Mouse (Mus musculus) stomach, embryonic 14.5 days (tissue): ENCODE results near the gene Aspscr1. TPM values are rescaled to one million over a fixed set of nuclear protein-coding genes. Genes with fewer than 3 reads are reported as not detected.

Experiments
- ATAC-seq: fragments of 200-750 bp; cut with Nextera tagmentation; 2 replicates; pipeline ENCODE4 v1.8.0; 2017; ENCODE audit warnings: low read depth, moderate TSS enrichment; ENCODE audit not compliant: insufficient number of reproducible peaks, insufficient read depth, low FRiP score
- H3K27ac ChIP-seq: fragments of 300-500 bp; sonication (generic); 2 replicates; pipeline ENCODE4 v1.5.1; 2014; ENCODE audit warnings: mild to moderate bottlenecking, low read length, moderate library complexity, mixed read lengths
- H3K27me3 ChIP-seq: fragments of 300-500 bp; sonication (generic); 2 replicates; pipeline ENCODE4 v1.6.1; 2014; ENCODE audit warnings: low read length, control low read depth, mixed read lengths; ENCODE audit not compliant: control insufficient read depth, insufficient read depth
- H3K36me3 ChIP-seq: fragments of 300-500 bp; sonication (generic); 2 replicates; pipeline ENCODE4 v1.6.1; 2014; ENCODE audit warnings: mild to moderate bottlenecking, control low read depth, low read length, moderate library complexity, mixed read lengths; ENCODE audit not compliant: control insufficient read depth, insufficient read depth
- H3K4me1 ChIP-seq: fragments of 300-500 bp; sonication (generic); 2 replicates; pipeline ENCODE4 v1.6.1; 2014; ENCODE audit warnings: low read length, control low read depth, mixed read lengths; ENCODE audit not compliant: control insufficient read depth, insufficient read depth
- H3K4me2 ChIP-seq: fragments of 300-500 bp; sonication (generic); replicated peaks from 2 replicates; pipeline ENCODE4 v1.6.1; 2014; ENCODE audit warnings: low read depth, low read length, control low read depth
- H3K4me3 ChIP-seq: fragments of 300-500 bp; sonication (generic); 2 replicates; pipeline ENCODE4 v1.5.1; 2014; ENCODE audit warnings: low read depth, low read length, control low read depth
- H3K9ac ChIP-seq: fragments of 300-500 bp; sonication (generic); replicated peaks from 2 replicates; pipeline ENCODE4 v1.6.1; 2014; ENCODE audit warnings: low read depth, mild to moderate bottlenecking, control low read depth, low read length, moderate library complexity, mixed read lengths
- H3K9me3 ChIP-seq: fragments of 300-500 bp; sonication (generic); 2 replicates; pipeline ENCODE4 v1.6.1; 2016; ENCODE audit warnings: low read depth, low read length, control low read depth; ENCODE audit not compliant: control insufficient read depth
- WGBS: fragments of 180-500 bp; shearing (Covaris S2); extraction: QIAGEN DNeasy Blood & Tissue Kit; methylation state at CpG from one replicate; pipeline ENCODE4 v1.1.7; 2014; 5-methylcytosine and 5-hydroxymethylcytosine counted together
- polyA plus RNA-seq: library from polyadenylated mRNA; unstranded; fragments of >200 nt; fragmentation: Nextera tagmentation; extraction: Ambion mirVana; gene quantifications from 2 replicates; pipeline ENCODE4 v1.2.1, GENCODE M21; 2014

Gene Aspscr1
- polyA plus RNA-seq, 1 experiment from 2014 or later, result 115 TPM

DNA sequence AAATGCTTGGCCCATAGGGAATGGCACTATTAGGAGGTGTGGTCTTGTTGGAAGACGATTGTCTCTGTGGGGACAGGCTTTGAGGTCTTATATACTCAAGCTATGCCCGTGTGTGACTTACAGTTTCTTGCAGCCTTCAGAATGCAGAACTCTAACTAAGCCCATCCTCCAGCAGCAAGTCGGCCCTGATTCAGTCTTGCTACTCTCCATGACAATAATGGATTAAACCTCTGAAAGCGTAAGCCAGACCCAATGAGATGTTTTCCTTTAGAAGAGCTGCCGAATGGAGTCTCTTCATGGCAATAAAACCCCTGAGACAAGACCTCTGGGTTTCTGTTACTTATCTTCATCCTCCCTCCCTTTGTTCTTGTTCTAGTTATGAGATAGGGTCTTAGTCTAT is 38.0 kb upstream of the Aspscr1 start:
- peaks cover 27% of the 10 kb centered on the region for H3K4me1 ChIP-seq
- H3K4me2 ChIP-seq, result no peak overlapping the region
- H3K36me3 ChIP-seq, result no peaks in the 10 kb centered on the region
- WGBS, result 85% methylated on average over 5 of the region's 5 CpGs
- ATAC-seq, result no peak
- H3K4me3 ChIP-seq, result no peak overlapping the region
- no peak overlapping the region for H3K27ac ChIP-seq
- no peak overlapping the region for H3K9ac ChIP-seq
- H3K27me3 ChIP-seq, result no peaks in the 10 kb centered on the region
- H3K9me3 ChIP-seq, result no peaks in the 10 kb centered on the region

DNA sequence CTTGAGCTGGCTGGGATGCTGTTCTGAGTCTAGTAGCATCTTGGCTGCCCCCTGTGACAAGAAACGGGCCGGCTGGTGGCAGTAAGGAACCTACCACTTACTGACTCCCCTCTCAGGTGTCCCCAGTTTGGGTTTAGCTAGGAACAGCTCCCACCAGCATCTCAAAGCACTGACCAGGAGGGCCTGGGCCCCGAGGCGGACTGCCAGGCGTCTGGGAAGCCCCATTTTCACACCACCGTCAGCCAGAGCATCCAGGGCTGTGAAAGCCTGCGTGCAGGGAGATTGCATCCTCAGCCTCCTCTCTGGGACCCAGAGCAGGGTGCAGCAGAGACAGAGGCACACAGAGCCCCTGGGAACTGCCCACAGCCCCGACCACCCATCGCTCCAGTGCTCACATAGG is 31.5 kb upstream of the Aspscr1 start:
- Histone ChIP-seq H3K9me3 (no peaks in the 10 kb centered on the region), H3K27ac (no peak overlapping the region), H3K4me3 (no peak overlapping the region), H3K36me3 (no peaks in the 10 kb centered on the region), H3K4me1 (peaks cover 13% of the 10 kb centered on the region), H3K27me3 (no peaks in the 10 kb centered on the region), H3K4me2 (no peak overlapping the region), H3K9ac (no peak overlapping the region)
- no peak for ATAC-seq
- WGBS, result 58% methylated on average over 9 of the region's 9 CpGs

DNA sequence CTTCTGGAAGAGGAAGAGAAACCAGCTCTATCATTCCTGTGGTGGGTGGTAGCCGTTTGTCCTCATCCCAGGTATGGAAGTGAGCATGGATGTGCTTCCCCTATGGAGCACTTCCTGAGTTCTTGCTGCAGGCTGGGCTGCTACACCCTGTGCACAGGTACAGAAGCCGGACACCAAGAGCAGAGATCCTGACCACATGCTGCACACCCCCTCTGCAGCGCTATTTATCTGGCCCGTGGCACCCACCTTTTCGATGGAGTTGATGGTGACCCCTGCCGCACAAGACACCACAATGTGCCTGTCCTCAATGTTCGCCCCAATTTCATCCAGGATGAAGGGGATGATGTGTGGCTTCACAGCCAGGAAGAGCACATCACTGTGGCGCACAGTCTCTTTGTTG is 30.9 kb upstream of the Aspscr1 start:
- H3K36me3 ChIP-seq, result no peaks in the 10 kb centered on the region
- no peak overlapping the region for H3K4me3 ChIP-seq
- WGBS, result 81% methylated on average over 8 of the region's 8 CpGs
- no peaks in the 10 kb centered on the region for H3K27me3 ChIP-seq
- ATAC-seq, result no peak
- no peak overlapping the region for H3K9ac ChIP-seq
- H3K9me3 ChIP-seq, result no peaks in the 10 kb centered on the region
- H3K4me1 ChIP-seq, result peaks cover 13% of the 10 kb centered on the region
- no peak overlapping the region; the same call in 1 of the 2 replicates for H3K4me2 ChIP-seq
- no peak overlapping the region for H3K27ac ChIP-seq

GRCm38 (mm10) chr11:120642939-120643600 is 29.7 kb upstream of the Aspscr1 start:
- Histone ChIP-seq H3K27me3 (no peaks in the 10 kb centered on the region), H3K9me3 (no peaks in the 10 kb centered on the region), H3K9ac (peak overlapping the region; percentile 63), H3K27ac (peak overlapping the region; percentile 27; the same call in 1 of the 2 replicates), H3K4me3 (peak overlapping the region; percentile 43), H3K4me2 (peak overlapping the region; percentile 94), H3K4me1 (peaks cover 17% of the 10 kb centered on the region), H3K36me3 (no peaks in the 10 kb centered on the region)
- WGBS, result under 1% methylated on average over 18 of the region's 18 CpGs
- ATAC-seq, result peak; percentile 35

GRCm38 (mm10) chr11:120643601-120643987 is 29.2 kb upstream of the Aspscr1 start, which contains the start of gene Pycr1:
Pycr1 (minus strand) TSS chr11:120643769.
- peak within 1 kb of the TSS; percentile 27; the same call in 1 of the 2 replicates for H3K27ac ChIP-seq
- peak; percentile 100 for ATAC-seq
- H3K36me3 ChIP-seq, result no peaks in the 10 kb centered on the region
- H3K27me3 ChIP-seq, result no peaks in the 10 kb centered on the region
- H3K4me3 ChIP-seq, result peak within 1 kb of the TSS; percentile 43
- WGBS, result under 1% methylated on average over 15 of the region's 15 CpGs
- H3K4me1 ChIP-seq, result peaks cover 20% of the 10 kb centered on the region
- peak within 1 kb of the TSS; percentile 63 for H3K9ac ChIP-seq
- H3K9me3 ChIP-seq, result no peaks in the 10 kb centered on the region
- peak within 1 kb of the TSS; percentile 94 for H3K4me2 ChIP-seq

DNA sequence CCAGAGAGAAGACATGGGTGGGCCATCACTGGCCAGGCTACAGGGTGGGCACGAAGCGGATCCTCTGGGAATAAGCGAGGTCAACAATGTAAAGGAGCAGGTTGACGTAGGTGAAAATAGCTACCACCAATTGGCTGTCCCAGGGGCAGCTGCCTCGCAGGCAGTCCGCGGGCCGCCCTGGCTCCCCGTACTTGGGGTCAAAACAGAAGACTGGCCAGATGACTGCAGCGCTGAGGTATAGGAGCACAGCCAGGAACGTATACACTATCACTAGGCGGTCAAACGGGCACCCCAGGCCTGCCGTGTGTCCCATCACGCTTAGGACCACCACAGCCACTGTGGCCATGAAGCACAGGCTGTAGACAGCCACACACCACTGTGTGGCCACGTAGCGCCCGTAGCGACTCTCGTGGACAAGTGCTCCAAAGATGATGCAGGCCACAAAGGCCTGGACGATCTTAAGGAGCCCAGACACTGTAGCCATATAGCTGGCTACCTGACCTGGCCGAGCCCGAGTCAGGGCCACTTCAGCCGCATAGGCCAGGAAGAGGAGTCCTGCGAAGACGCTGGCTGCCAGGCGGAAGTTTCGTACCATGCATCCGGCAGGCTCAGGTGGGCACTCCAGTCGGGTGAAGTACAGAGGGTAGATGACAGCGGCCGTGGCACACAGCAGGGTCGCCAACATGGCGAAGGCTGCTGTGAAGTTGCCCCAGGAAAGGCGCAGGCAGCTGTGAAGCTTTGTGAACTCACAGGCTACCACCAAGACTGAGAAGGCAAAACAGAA is 25.5 kb upstream of the Aspscr1 start:
- Histone ChIP-seq H3K4me2 (peak overlapping the region; percentile 27; the same call in 1 of the 2 replicates), H3K4me3 (no peak overlapping the region)
- 77% methylated on average over 35 of the region's 35 CpGs for WGBS

GRCm38 (mm10) chr11:120648001-120648476 is 24.7 kb upstream of the Aspscr1 start, which contains the start of gene Myadml2:
Myadml2 (minus strand) TSS chr11:120648158.
- H3K9ac ChIP-seq, result no peak within 1 kb of the TSS
- 5% methylated on average over 13 of the region's 13 CpGs for WGBS

More for the DNA sequence above, 25.5 kb upstream of the Aspscr1 start:
- Histone ChIP-seq H3K9ac (no peak overlapping the region), H3K27me3 (no peaks in the 10 kb centered on the region), H3K9me3 (no peaks in the 10 kb centered on the region), H3K4me1 (peaks cover 18% of the 10 kb centered on the region), H3K27ac (no peak overlapping the region), H3K36me3 (no peaks in the 10 kb centered on the region)
- no peak for ATAC-seq

GRCm38 (mm10) chr11:120651872-120652271 is 20.9 kb upstream of the Aspscr1 start:
- ATAC-seq, result no peak
- H3K4me2 ChIP-seq, result no peak overlapping the region
- no peaks in the 10 kb centered on the region for H3K36me3 ChIP-seq
- WGBS, result 74% methylated on average over 3 of the region's 3 CpGs
- H3K9me3 ChIP-seq, result no peaks in the 10 kb centered on the region
- no peak overlapping the region for H3K27ac ChIP-seq
- H3K4me3 ChIP-seq, result no peak overlapping the region
- peaks cover 7% of the 10 kb centered on the region; the same call in 1 of the 2 replicates for H3K4me1 ChIP-seq
- no peak overlapping the region for H3K9ac ChIP-seq
- H3K27me3 ChIP-seq, result no peaks in the 10 kb centered on the region

More at GRCm38 (mm10) chr11:120648001-120648476, 24.7 kb upstream of the Aspscr1 start, which contains the start of gene Myadml2:
- H3K4me2 ChIP-seq, result peak within 1 kb of the TSS; percentile 27
- H3K27me3 ChIP-seq, result no peaks in the 10 kb centered on the region
- H3K36me3 ChIP-seq, result no peaks in the 10 kb centered on the region
- H3K4me1 ChIP-seq, result peaks cover 10% of the 10 kb centered on the region; the same call in 1 of the 2 replicates
- H3K4me3 ChIP-seq, result no peak within 1 kb of the TSS; the same call in 1 of the 2 replicates
- ATAC-seq, result no peak
- no peak within 1 kb of the TSS for H3K27ac ChIP-seq
- H3K9me3 ChIP-seq, result no peaks in the 10 kb centered on the region
